Mouse (Mus musculus) ES-Bruce4 (cell line): ENCODE data around the gene Rundc1.

Experiments used
- CTCF ChIP-seq: IDR thresholded peaks from one replicate; pipeline ENCODE4 v1.8.1; 2011; ENCODE audit warnings: low read depth, low read length
- POLR2A ChIP-seq: IDR thresholded peaks from one replicate; pipeline ENCODE4 v1.8.1; 2011; ENCODE audit warnings: low read length; ENCODE audit not compliant: insufficient read depth

DNA sequence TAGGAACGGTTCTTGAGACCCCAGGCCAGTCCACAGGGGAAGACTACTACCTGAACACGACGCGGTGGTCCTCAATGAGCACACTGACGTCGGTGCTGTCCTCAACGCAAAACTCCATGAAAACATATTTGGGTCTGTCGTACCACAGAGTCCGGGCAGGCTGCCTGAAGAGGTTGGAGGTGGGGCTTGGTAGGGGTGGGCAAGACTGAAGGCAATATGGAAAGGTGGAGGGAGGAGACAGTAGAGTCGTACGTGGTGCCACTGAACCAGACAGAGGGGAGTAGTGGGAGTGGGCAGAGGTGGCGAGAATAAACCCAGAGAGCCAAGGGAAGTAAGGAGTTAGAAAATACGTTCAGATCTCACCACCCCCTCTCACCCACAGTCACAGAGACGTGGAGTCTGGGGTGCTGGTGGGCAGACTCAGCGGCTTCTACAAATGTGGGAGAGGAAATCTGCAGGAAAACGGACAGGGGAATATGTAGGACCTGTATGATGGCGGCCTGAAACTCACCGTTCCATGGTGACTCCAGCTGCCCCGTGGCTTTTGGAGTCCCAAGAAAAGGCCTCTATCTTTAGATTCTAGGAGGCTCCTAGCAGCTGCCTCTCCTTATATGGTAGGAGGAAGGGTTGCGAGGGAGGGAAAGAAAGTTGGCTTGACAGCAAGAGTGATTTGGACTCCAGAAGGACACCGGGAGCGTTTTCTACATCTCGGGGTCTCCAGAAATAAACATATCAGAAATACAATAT lies 607 bp upstream of the Rundc1 start, which contains the start of gene Gm27029:
- TF ChIP-seq POLR2A (no peak), CTCF (no peak)
